Mouse (Mus musculus): ENCODE results near the gene Cyp4v3. TPM values are rescaled to one million over a fixed set of nuclear protein-coding genes. Genes with fewer than 3 reads are reported as not detected.
"Not testable (repeated sequence)": the region's sequence is repeated elsewhere in the genome, so short reads cannot be mapped to it uniquely, and the experiment has no call there.

Cyp4v3 gene
- total RNA-seq, 2 experiments from 2014 or later = 3.5 to 3.8 TPM

GRCm38 (mm10) chr8:45327076-45327475 lies 5.9 kb downstream of the Cyp4v3 start:
- DNase-seq (ENCODE audit: extremely low spot score in 1 of 2, low spot score in 2 of 2); intact Hi-C loops (cut with DNase I): not testable (repeated sequence)

GRCm38 (mm10) chr8:45324151-45324550 lies 8.9 kb downstream of the Cyp4v3 start:
- DNase-seq (ENCODE audit: extremely low spot score in 1 of 2, low spot score in 2 of 2) = no peak
- intact Hi-C loops (cut with DNase I) = no loop called here

GRCm38 (mm10) chr8:45321365-45321764 lies 11.7 kb downstream of the Cyp4v3 start:
- no peak for DNase-seq (ENCODE audit: extremely low spot score in 1 of 2, low spot score in 2 of 2)
- intact Hi-C loops (cut with DNase I) = no loop called here

- intact Hi-C loops (cut with DNase I) = no loop called here
- no peak for DNase-seq (ENCODE audit: extremely low spot score in 1 of 2, low spot score in 2 of 2)
Measured at GRCm38 (mm10) chr8:45320930-45321329, 12.1 kb downstream of the Cyp4v3 start.

GRCm38 (mm10) chr8:45310967-45311366 lies 22.0 kb downstream of the Cyp4v3 start:
- DNase-seq (ENCODE audit: extremely low spot score in 1 of 2, low spot score in 2 of 2) = no peak
- intact Hi-C loops (cut with DNase I) = no loop called here

GRCm38 (mm10) chr8:45308366-45308765 lies 24.6 kb downstream of the Cyp4v3 start, which contains the start of gene Gm45753:
Gene Gm45753 (minus strand): TSS chr8:45308466.
- no peak for DNase-seq (ENCODE audit: extremely low spot score in 1 of 2, low spot score in 2 of 2)

GRCm38 (mm10) chr8:45305479-45305878 lies 27.5 kb downstream of the Cyp4v3 start:
- intact Hi-C loops (cut with DNase I) = no loop called here
- DNase-seq (ENCODE audit: extremely low spot score in 1 of 2, low spot score in 2 of 2) = no peak

More at GRCm38 (mm10) chr8:45308366-45308765, 24.6 kb downstream of the Cyp4v3 start, which contains the start of gene Gm45753:
- intact Hi-C loops (cut with DNase I) = no loop called here

- intact Hi-C loops (cut with DNase I) = no loop called here
- no peak for DNase-seq (ENCODE audit: extremely low spot score in 1 of 2, low spot score in 2 of 2)
Measured at GRCm38 (mm10) chr8:45304354-45304753, 28.7 kb downstream of the Cyp4v3 start.

- intact Hi-C loops (cut with DNase I) = no loop called here
- DNase-seq (ENCODE audit: extremely low spot score in 1 of 2, low spot score in 2 of 2) = no peak
Measured at GRCm38 (mm10) chr8:45302390-45302789, 30.6 kb downstream of the Cyp4v3 start.

- intact Hi-C loops (cut with DNase I) = no loop called here
- DNase-seq (ENCODE audit: extremely low spot score in 1 of 2, low spot score in 2 of 2) = no peak
Measured at GRCm38 (mm10) chr8:45295276-45295675, 37.7 kb downstream of the Cyp4v3 start.

GRCm38 (mm10) chr8:45294687-45295086 lies 38.3 kb downstream of the Cyp4v3 start, which contains the start of gene Klkb1:
Gene Klkb1 (minus strand): TSS chr8:45294859.
- no peak for DNase-seq (ENCODE audit: extremely low spot score in 1 of 2, low spot score in 2 of 2)
- intact Hi-C loops (cut with DNase I) = no loop called here

GRCm38 (mm10) chr8:45291790-45292189 lies 41.2 kb downstream of the Cyp4v3 start:
- intact Hi-C loops (cut with DNase I) = no loop called here

GRCm38 (mm10) chr8:45281630-45282029 lies 51.4 kb downstream of the Cyp4v3 start:
- no peak for DNase-seq (ENCODE audit: extremely low spot score in 1 of 2, low spot score in 2 of 2)
- intact Hi-C loops (cut with DNase I) = no loop called here

More at GRCm38 (mm10) chr8:45291790-45292189, 41.2 kb downstream of the Cyp4v3 start:
- peak; percentile 30 to 44 for DNase-seq (ENCODE audit: extremely low spot score in 1 of 2, low spot score in 2 of 2)

GRCm38 (mm10) chr8:45277453-45277852 lies 55.6 kb downstream of the Cyp4v3 start:
- intact Hi-C loops (cut with DNase I) = no loop called here
- DNase-seq (ENCODE audit: extremely low spot score in 1 of 2, low spot score in 2 of 2) = no peak

- no peak for DNase-seq (ENCODE audit: extremely low spot score in 1 of 2, low spot score in 2 of 2)
- intact Hi-C loops (cut with DNase I) = no loop called here
Measured at GRCm38 (mm10) chr8:45274317-45274716, 58.7 kb downstream of the Cyp4v3 start.

- no peak for DNase-seq (ENCODE audit: extremely low spot score in 1 of 2, low spot score in 2 of 2)
Measured at GRCm38 (mm10) chr8:45269056-45269455, 64.0 kb downstream of the Cyp4v3 start.

GRCm38 (mm10) chr8:45268485-45268884 lies 64.5 kb downstream of the Cyp4v3 start:
- intact Hi-C loops (cut with DNase I) = no loop called here
- DNase-seq (ENCODE audit: extremely low spot score in 1 of 2, low spot score in 2 of 2) = no peak

More at GRCm38 (mm10) chr8:45269056-45269455, 64.0 kb downstream of the Cyp4v3 start:
- intact Hi-C loops (cut with DNase I) = no loop called here

GRCm38 (mm10) chr8:45267611-45268391 lies 65.2 kb downstream of the Cyp4v3 start:
- DNase-seq (ENCODE audit: extremely low spot score in 1 of 2, low spot score in 2 of 2) = peak in 1 of 2 experiments; percentile 43
- intact Hi-C loops (cut with DNase I) = no loop called here

- intact Hi-C loops (cut with DNase I) = no loop called here
- DNase-seq (ENCODE audit: extremely low spot score in 1 of 2, low spot score in 2 of 2) = no peak
Measured at GRCm38 (mm10) chr8:45266993-45267392, 66.0 kb downstream of the Cyp4v3 start.

- DNase-seq (ENCODE audit: extremely low spot score in 1 of 2, low spot score in 2 of 2) = no peak
- intact Hi-C loops (cut with DNase I) = no loop called here
Measured at GRCm38 (mm10) chr8:45264918-45265317, 68.1 kb downstream of the Cyp4v3 start.

Data from left cerebral cortex, postnatal 10 days (tissue).